Mouse (Mus musculus) adrenal gland, postnatal 4 days (tissue): ENCODE results near the gene Fam118b. TPM values are rescaled to one million over a fixed set of nuclear protein-coding genes. Genes with fewer than 3 reads are reported as not detected.

Source experiments
- DNase-seq, 2 experiments: peaks; one replicate each; pipeline ENCODE4 v3.0.0; 2021 to 2022; ENCODE audit warnings: low spot score in 2 of 2, mixed read lengths in 2 of 2
- total RNA-seq, 2 experiments: library from RNA; stranded (reverse); gene quantifications; 2 replicates each; pipeline ENCODE4 v1.2.3; 2021

Gene Fam118b
- total RNA-seq, 2 experiments from 2014 or later = 12.8 to 13.3 TPM

DNA sequence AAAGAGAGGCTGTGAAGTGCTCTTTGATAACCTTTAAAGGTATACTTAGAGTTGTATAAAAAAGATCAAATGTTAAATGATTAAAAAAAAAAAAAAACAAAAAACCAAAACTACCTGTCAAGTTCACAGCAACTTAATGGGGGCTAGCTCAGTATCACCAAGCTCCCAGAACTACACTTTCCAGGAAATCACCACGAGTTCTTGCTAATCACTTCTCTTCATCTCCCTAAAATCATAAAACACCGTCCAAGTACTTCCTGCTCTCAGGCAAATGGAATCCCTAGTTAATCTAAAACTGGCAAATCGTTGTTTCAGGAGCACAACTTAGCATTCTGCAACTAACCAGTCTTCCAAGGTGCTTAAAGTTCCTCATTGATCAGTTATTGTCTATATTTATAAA, 3.1 kb downstream of the Fam118b start:
- DNase-seq = no peak

DNA sequence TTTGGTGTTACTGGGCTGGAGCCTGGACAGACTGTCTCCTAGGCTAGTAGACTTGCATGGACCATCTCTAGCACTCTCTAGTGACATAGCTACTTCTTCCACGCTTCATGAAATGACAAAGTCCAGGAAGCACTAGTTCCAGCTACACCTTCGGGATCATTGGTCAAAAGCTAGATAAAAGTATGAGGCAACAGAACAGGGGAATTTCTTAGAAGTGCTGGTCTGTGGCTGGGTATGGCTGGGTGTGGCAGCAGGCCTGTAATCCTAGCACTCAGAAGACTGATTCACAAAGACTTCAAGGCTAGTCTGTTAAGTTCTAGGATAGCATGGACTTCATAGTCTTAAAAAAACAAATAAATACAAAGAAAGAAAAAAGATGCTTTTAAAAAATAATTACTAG, 4.2 kb downstream of the Fam118b start:
- no peak for DNase-seq

DNA sequence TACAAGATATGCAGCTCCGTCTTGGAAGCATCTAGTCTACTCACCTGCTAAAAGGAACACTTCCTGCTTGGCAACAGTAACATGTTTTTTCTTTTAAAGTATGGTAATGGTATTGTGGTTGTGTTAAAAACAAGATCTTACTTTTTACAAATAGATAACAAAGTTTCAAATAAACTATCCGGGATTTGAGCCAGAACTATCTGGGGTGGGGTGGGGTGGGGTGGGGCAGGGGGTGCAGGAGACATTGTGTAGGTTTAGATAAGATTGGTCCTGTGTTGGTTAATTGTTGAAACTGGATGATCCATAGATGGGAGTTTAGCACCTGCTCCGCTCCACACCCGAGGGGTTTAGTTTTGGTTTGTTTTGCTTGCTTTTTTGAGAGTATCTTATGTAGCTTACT, 5.2 kb downstream of the Fam118b start:
- no peak for DNase-seq

DNA sequence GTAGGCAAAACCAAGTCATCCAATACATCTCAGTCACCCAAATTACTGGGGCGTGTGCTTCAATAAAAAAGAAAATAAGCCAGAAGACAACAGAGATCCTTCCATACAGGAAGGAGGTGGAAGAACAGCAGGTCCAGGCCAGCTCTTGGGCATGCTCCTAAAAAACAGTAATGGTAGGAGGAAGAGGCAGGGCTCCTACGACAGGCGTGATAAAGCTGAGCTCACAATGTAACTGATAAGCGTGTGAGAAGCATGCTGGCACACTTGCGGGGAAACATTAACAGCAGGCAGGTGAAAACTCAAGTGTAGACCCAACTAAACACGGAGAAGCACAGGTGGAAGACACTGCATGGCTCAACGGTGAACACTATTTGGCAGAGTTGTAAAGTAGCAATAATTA, 10.2 kb downstream of the Fam118b start:
- no peak for DNase-seq

- DNase-seq = no peak
Observed at GRCm38 (mm10) chr9:35249476-35249875, 18.1 kb downstream of the Fam118b start.

DNA sequence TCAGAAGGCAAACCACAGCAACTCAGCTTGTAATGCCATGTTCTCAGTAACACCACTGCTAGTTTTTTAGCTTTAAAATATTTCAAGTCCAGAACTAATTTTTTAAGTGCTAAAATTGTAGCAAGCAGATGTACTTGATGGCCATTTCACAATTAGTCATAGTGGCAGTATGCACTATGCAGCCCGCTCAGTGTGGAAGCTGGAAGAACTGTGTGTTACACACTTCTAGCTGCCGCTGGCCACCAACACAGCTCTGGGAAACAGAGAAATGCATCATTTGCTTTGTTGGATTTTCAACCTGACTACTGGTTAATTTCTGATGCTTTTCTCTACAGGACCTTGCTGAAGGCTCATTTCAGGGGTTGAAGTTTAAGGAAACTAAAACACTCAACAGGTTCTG, 20.2 kb downstream of the Fam118b start:
- no peak for DNase-seq

DNA sequence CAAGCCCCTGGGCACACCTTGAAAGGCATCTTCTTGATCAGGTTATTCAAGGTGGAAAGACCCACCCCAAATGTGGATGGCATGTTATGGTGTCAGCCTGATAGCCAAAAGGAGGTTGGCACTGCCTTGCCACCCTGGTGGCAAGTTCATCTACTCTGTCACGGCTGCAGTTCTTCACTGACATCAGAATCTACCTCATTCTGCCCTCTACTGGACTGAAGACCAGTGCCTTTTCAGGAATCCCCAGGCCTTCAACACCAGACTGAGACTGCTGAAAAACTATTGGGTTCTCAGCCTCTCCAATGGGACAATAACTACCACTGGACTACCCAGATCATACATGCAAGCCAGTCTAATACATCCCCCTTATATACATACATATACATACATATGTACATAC, 27.9 kb downstream of the Fam118b start:
- DNase-seq = no peak

DNA sequence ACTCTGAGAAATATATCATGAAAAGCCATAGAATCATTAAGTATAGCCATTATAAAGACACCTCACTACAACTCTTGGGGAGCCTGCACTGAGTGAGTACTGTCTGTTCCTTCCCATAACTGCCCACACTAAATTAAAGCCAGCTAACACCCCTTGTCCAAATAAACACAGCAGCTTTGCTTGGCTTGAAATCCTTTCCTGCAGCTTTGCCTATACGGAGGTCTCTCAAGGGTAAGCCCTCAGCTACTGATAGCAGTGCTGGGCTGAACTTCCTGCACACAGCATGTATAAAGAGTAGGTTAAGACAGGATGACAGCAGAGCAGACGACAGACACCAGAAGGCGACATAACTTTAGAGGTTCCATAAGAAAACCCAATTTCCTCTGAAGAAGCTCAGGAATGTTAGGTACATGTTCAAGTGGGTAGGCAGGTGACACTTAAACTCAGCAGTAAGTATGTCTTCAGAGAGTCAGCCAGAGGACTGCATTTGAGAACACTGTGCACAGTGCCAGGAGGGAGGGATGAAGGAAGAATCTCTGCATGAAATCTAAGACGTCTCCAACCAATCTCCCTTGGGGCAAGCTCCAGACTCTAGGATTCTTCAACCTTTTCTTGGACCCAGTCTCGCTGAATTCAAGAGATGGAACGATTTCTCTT, 28.6 kb downstream of the Fam118b start:
- no peak for DNase-seq

GRCm38 (mm10) chr9:35238371-35238770, 29.2 kb downstream of the Fam118b start:
- no peak for DNase-seq

- DNase-seq = no peak
Observed at GRCm38 (mm10) chr9:35235996-35236395, 31.6 kb downstream of the Fam118b start.

- DNase-seq = no peak
Observed at GRCm38 (mm10) chr9:35228671-35229070, 38.9 kb downstream of the Fam118b start.

DNA sequence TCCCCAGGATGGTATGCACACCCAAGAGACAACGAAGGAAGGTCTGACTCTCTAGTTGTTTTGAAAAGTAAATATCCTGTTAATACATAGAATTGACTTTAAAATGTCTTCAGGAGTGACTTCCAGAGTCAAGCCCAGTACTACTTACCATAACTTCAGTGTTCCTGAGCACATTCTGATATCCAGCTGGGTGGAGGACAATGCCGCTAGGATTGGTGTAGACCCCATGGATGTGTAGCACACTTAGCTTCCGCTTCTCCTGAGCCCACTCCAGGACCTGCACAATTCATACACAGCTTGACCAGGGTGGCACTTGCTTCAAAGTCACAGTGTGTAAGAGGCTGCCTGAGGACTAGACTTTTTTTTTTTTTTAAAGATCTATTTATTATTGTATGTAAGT, 44.1 kb downstream of the Fam118b start:
- no peak for DNase-seq

- DNase-seq = no peak
Observed at GRCm38 (mm10) chr9:35217963-35218362, 49.6 kb downstream of the Fam118b start.

DNA sequence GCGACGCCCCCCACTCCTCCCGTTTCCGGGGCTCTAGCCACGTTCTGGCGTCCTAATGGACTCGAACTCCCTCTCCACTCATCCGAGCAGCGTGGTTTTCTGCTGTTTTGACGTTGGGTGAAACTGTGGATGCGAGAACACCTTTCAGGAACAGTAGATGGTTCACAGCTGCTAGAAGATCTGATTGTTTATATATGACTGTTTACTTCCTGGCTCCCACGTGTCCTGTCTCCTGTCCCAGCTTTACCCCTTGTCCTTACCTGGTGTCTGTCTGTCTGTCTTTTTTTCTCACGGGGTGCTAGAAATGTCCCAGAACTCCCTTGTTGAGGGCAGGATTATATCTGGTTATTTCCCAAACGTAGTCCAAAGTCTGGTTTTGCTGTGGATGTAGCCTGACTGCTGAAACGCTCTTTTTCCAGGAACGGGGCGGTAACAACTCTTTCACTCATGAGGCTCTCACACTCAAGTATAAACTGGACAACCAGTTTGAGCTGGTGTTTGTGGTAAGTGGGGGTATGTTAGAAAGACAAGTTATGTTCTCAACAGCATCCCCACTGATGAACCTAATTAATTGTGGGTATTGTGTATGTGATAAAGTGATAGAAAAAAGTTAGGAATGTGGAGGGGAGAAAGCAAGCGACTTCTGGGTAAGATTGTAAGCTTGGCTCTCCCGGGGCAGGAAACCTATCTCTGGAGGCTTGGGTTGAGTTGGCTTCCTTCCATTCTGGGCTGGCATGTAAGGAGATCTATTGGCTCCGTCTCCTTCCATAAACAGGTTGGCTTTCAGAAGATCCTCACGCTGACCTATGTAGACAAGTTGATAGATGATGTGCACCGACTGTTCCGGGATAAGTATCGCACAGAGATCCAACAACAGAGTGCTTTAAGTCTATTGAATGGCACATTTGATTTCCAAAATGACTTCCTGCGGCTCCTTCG, 55.8 kb downstream of the Fam118b start:
- DNase-seq = no peak

GRCm38 (mm10) chr9:35210542-35211474, 56.8 kb downstream of the Fam118b start, which contains the start of gene Foxred1:
Foxred1 (minus strand) TSS chr9:35211055.
- DNase-seq = peak; percentile 91 to 98

GRCm38 (mm10) chr9:35204421-35204820, 63.2 kb downstream of the Fam118b start:
- no peak for DNase-seq

- DNase-seq = no peak
Observed at GRCm38 (mm10) chr9:35203536-35203935, 64.1 kb downstream of the Fam118b start.

DNA sequence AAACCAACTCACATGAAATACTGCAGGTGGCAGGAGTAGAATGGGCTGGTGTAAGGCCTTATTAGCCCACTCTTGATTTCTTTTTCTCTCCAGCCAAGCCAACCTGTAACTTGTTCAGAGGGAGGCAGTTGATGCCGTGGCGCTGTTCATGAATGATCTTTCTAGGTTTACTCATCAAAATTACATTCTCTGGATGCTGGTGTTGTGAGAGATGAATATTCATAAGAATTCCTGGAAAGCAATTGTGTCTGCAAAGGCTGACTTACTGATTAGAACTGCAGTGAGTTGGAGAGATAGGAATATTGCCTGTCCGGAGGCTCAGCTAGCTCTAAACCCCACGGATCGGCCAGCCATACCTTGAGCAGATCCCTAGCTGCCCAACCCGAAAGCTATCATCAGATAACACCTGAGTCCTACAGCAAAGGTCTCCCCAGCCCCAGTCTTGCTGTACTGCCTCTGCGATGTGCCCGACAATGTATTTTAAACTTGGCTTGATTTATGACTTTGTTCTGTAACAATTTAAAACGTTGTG, 67.0 kb downstream of the Fam118b start:
- no peak for DNase-seq

- DNase-seq = peak; percentile 84 to 88
Observed at GRCm38 (mm10) chr9:35199772-35200471, 67.7 kb downstream of the Fam118b start, which contains the start of the genes Srpr and Tirap. Srpr (plus strand) TSS chr9:35200175. Tirap (minus strand) TSS chr9:35200291.
